In the genomic region with DNA sequence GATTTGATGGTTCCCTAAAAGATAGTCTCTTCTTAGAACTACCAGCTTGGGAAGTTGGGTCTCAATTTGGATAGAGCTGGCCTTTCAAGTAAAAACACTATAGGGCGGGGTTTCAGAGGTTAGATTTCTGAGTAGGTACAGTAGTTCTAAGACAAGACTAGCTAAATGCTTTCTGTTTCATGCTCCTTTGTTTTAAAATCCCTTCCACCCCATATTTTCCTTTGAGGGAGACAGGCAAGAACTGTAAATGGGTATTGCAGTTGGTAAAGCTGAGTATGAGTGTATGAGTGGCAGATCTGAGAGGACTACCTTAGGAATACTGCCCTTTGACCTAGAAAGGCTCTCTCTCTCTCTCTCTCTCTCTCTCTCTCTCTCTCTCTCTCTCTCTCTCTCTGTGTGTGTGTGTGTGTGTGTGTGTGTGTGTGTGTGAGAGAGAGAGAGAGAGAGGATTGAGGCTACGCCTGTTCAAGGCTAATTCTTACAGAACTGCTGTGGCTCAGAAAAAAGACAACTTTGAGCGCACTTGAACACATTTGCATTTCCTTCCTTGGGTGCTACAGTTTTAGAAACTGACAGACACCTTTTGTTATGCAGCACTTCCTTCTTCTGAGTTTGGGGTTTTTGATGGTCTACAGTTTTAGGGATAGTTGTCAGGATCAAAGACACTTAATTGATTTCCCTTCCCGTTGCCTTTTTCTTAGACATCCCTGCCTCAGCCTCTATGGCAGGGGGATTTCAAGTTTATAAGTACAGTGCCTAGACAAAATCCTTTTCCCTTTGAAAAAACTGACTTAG, we compare ENCODE assay signal across 15 mouse cellular contexts. TPM values are rescaled to one million over a fixed set of nuclear protein-coding genes. Genes with fewer than 3 reads are reported as not detected.
DNase-seq lines count a peak whose midpoint lies in the region; ATAC-seq lines count a peak whose summit lies in the region.
"Had no signal": no experiment of that assay in that cellular context is flagged by ENCODE, and none has a peak within 500 bp of the region (broad histone marks: within the 10 kb centered on the region; RNA-seq: fewer than 3 reads in every experiment).

No protein-coding gene starts in this region.

- 85% methylated on average over 4 of the region's 4 CpGs for WGBS in limb, embryonic 13.5 days
- WGBS in limb, embryonic 10.5 days: 87% methylated on average over 4 of the region's 4 CpGs
- 76% methylated on average over 4 of the region's 4 CpGs for WGBS in embryonic facial prominence, embryonic 14.5 days

- H3K4me2 ChIP-seq in limb, embryonic 13.5 days (replicated peaks): 0 out of 2 replicates have a peak overlapping the region, but pooled peaks have one; percentile 4
- H3K4me2 ChIP-seq in embryonic facial prominence, embryonic 14.5 days (ENCODE audit: low read depth, low read length): 0 out of 2 replicates have a peak overlapping the region, but pooled peaks have one; percentile 6

- no peak overlapping the region for H3K27ac ChIP-seq in limb, embryonic 13.5 days
- H3K27ac ChIP-seq in limb, embryonic 10.5 days: no peak overlapping the region
- H3K27ac ChIP-seq in embryonic facial prominence, embryonic 14.5 days (replicated peaks; ENCODE audit: low read depth, low read length): no peak overlapping the region
- H3K27ac ChIP-seq: macrophage; neural tube, embryonic 12.5 days had no signal

- intact Hi-C loops in heart, postnatal 10 days (cut with DNase I): loop anchor here (10.0 kb wide), 2 partner anchors 386 to 646 kb away; no protein-coding TSS in a partner anchor
- intact Hi-C loops in gastrocnemius, postnatal 14 days (cut with DNase I; ENCODE audit: low total_unique reads): no loop called here

- ATAC-seq in limb, embryonic 13.5 days (ENCODE audit: low FRiP score, low read depth): no peak
- no peak for ATAC-seq in embryonic facial prominence, embryonic 14.5 days (ENCODE audit: low read depth)
- ATAC-seq: intestine, embryonic 16.5 days had no signal

- no peak overlapping the region for H3K9ac ChIP-seq in limb, embryonic 13.5 days
- H3K9ac ChIP-seq in embryonic facial prominence, embryonic 14.5 days (ENCODE audit: low read depth, low read length): no peak overlapping the region
- H3K9ac ChIP-seq: embryonic facial prominence, embryonic 15.5 days; neural tube, embryonic 12.5 days had no signal

- H3K9me3 ChIP-seq in limb, embryonic 13.5 days: no peaks in the 10 kb centered on the region
- no peaks in the 10 kb centered on the region for H3K9me3 ChIP-seq in limb, embryonic 10.5 days (replicated peaks)
- no peaks in the 10 kb centered on the region for H3K9me3 ChIP-seq in embryonic facial prominence, embryonic 14.5 days (ENCODE audit: control insufficient read depth, low read length)
- H3K9me3 ChIP-seq: embryonic facial prominence, embryonic 15.5 days; neural tube, embryonic 12.5 days had no signal

- H3K4me1 ChIP-seq in limb, embryonic 13.5 days: peaks cover 66% of the 10 kb centered on the region
- H3K4me1 ChIP-seq in limb, embryonic 10.5 days: peaks cover 72% of the 10 kb centered on the region
- H3K4me1 ChIP-seq in embryonic facial prominence, embryonic 14.5 days (ENCODE audit: control insufficient read depth, insufficient read depth, low read length): peaks cover 27% of the 10 kb centered on the region

- peak; percentile 68 for DNase-seq in heart, adult 11 months
- no peak for DNase-seq in heart, postnatal 10 days
- DNase-seq in limb, embryonic 10.5 days (ENCODE audit: low spot score): no peak
- peak; percentile 61 for DNase-seq in CD4-positive, CD25-positive, alpha-beta regulatory T cell, adult 2 months (ENCODE audit: low read depth, low spot score)
- DNase-seq in embryonic facial prominence, embryonic 14.5 days (ENCODE audit: low spot score): no peak
- no peak for DNase-seq in gastrocnemius, postnatal 14 days
- DNase-seq in cerebellum, postnatal 4 days (ENCODE audit: low spot score in 2 of 2): no peak
- DNase-seq: cerebellum, adult 9-11 months; layer of hippocampus, adult 9-11 months; right cerebral cortex, postnatal 14 days had no signal

- no peaks in the 10 kb centered on the region for H3K27me3 ChIP-seq in limb, embryonic 13.5 days
- H3K27me3 ChIP-seq in limb, embryonic 10.5 days (ENCODE audit: low read depth, poor library complexity, severe bottlenecking): no peaks in the 10 kb centered on the region
- H3K27me3 ChIP-seq in embryonic facial prominence, embryonic 14.5 days (replicated peaks; ENCODE audit: control insufficient read depth, insufficient read depth, low read length): no peaks in the 10 kb centered on the region
- H3K27me3 ChIP-seq: embryonic facial prominence, embryonic 15.5 days; neural tube, embryonic 12.5 days had no signal

- H3K4me3 ChIP-seq in limb, embryonic 13.5 days: no peak overlapping the region
- H3K4me3 ChIP-seq in limb, embryonic 10.5 days: no peak overlapping the region
- H3K4me3 ChIP-seq in embryonic facial prominence, embryonic 14.5 days (ENCODE audit: low read depth, low read length): no peak overlapping the region
- H3K4me3 ChIP-seq: embryonic facial prominence, embryonic 15.5 days; neural tube, embryonic 12.5 days had no signal

- peaks cover 17% of the 10 kb centered on the region for H3K36me3 ChIP-seq in limb, embryonic 13.5 days
- H3K36me3 ChIP-seq in limb, embryonic 10.5 days: peaks cover 36% of the 10 kb centered on the region
- 0 out of 2 replicates have a peak, but pooled peaks cover 8% of the 10 kb centered on the region for H3K36me3 ChIP-seq in embryonic facial prominence, embryonic 14.5 days (ENCODE audit: control insufficient read depth, insufficient read depth, low read length)
- H3K36me3 ChIP-seq: embryonic facial prominence, embryonic 15.5 days had no signal

RNA-seq across cellular contexts. Expression of gene Etnk1, which starts 3.3 kb away (rescaled TPM):
- total RNA-seq in heart, postnatal 10 days (2021): 10 to 100 TPM; 28.5 to 29.4 TPM
- 16.8 and 19.4 TPM in 2 replicates for polyA plus RNA-seq in limb, embryonic 13.5 days (2015; fragmentation: Nextera tagmentation; extraction: Ambion mirVana)
- 20.9 and 21.2 TPM in 2 replicates for polyA plus RNA-seq in limb, embryonic 10.5 days (2016; fragmentation: Nextera tagmentation; extraction: Ambion mirVana)
- polyA plus RNA-seq in embryonic facial prominence, embryonic 14.5 days (2014; fragmentation: Nextera tagmentation; extraction: Ambion mirVana): 24.6 and 25.0 TPM in 2 replicates
- total RNA-seq in gastrocnemius, postnatal 14 days (2021): 10 to 100 TPM; 14.3 to 14.6 TPM

Comparison
In these comparisons a context has a peak if more than half of its experiments do, and no peak if none do; other contexts are left out.
1. DNase-seq: peak in heart, adult 11 months (single experiment) and CD4-positive, CD25-positive, alpha-beta regulatory T cell, adult 2 months (single experiment); none in heart, postnatal 10 days (0 of 2), limb, embryonic 10.5 days (single experiment), embryonic facial prominence, embryonic 14.5 days (single experiment), gastrocnemius, postnatal 14 days (single experiment) and cerebellum, postnatal 4 days (0 of 2).